Mouse (Mus musculus) kidney, postnatal 10 days (tissue): Measurements from ENCODE around the gene Chrdl1.
A peak's percentile ranks its signal among the peaks of the same experiment; 100 is the strongest.

Experiments
- DNase-seq: peaks from one replicate; pipeline ENCODE4 v3.0.0; 2021; ENCODE audit warnings: mixed read lengths

The Chrdl1 gene

DNA sequence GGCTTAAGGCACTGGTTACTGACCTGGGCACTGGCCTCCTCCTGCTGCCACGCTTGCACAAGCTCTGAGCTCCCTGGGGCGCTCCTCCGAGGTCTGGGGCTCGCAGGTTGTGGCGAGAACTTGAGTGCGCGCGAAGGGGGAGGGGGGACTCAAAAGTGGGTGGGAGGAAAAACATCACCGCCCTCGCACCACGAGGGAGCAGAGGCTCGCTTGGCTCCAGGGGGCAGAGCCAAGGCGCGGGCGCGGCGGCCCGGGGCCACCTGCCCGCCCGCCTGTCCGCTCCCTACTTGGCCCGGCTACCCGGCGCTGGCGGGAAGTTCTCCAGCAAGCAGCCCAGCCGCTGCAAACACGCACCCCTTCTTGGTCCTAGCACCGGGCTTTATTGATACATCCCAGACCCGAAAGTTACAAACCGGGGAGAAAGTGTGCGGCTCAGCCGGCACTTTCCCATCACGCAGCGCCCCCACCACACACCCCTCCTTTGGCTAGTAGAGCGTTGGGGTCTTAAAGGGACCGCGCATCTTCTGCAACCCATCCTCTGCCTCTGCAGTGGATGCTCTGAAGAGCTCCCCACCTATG, at the start of gene Chrdl1:
Gene Chrdl1 (minus strand): TSS at position 472 of the 579 bp plus-strand sequence.
- peak; percentile 23 for DNase-seq

DNA sequence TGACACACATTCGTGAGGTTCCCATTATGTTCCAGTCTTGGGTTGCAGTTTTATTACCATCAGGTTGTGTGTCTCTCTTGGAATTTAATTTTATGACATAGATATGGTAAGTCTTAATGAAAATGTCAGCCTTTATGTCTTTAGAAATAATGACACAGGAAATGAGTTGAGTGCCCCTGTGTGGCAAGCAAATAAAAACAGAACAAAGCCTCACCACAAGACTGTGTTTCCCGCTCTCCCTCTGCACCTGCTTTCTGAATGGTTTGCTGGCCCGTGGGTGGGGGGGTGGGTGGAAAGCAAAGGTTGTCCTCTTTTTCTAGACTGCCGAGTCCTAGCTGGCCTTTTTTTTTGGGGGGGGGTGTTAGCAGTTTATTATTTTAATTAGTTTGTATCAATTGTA, 48.6 kb upstream of the Chrdl1 start:
- DNase-seq, result no peak

DNA sequence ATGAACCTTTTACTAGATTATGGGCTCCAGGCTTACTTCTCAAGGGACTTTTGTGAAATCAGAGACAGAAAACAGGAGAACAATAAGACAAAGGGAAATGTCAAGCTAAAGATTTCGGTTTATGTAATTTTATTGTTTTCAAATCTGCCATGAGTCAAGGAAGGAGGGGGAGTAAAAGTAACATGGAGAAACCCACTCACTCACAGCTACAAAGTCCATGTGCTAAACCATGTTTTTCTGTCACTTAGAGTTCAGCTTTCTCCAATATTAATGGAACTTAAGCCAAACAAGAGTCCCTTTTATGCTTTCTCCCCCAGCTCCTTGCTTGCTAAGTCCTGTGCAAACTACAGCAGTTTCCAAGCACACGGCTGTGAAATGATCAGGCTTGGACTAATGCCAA, 10.5 kb upstream of the Chrdl1 start:
- no peak for DNase-seq

DNA sequence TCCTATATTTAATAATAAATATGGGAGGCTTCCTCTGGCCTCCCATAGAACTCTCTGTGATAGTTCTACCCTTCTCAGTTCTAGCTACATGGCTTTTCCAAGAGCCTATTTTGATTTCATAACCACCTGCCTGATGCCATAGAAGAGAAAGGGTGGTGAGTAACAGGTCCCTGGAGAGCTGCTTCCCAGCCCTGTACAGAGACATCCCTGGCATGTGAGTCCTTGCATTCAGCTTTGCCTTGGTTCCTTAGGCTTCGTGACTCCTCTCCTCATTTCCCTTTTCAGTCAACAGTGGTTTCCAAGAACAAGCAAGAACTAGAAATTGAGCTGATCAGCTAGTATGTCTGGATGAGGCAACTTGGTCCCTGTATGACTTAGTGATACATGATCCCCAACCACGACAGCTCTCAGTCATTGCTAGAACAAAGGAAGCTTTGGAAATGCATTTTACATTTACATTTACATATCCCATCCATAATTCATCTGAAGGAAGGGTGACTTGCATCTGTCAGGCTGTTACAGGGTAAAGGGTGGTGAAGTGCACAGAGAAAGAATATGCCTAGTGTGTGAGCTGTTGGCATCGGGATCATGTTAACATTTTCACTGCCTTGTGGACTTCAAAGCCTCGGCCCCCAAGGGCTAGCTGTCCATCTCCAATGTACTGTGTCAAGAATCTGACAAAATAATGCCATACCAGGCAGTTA, 27.7 kb downstream of the Chrdl1 start:
- DNase-seq, result no peak

DNA sequence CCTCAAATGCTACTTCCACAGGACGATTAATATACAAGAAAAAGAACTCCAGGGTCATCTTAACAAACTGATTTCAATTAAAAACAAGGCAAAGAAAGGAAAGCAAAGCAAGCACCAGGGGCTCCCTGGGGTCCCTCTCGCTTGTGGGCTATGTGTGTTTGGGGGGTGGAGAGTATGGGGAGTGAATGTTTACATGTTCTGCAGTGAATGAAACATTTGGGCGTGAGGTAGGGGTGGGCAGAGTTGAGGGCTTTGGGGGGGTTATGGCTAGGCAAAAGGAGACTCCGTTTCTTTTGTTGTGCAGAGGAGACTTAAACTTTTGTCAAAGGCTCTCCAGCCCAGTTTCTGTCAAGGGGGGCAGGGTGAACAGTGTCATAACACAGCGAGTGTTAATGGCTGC, 46.8 kb downstream of the Chrdl1 start:
- DNase-seq, result no peak

DNA sequence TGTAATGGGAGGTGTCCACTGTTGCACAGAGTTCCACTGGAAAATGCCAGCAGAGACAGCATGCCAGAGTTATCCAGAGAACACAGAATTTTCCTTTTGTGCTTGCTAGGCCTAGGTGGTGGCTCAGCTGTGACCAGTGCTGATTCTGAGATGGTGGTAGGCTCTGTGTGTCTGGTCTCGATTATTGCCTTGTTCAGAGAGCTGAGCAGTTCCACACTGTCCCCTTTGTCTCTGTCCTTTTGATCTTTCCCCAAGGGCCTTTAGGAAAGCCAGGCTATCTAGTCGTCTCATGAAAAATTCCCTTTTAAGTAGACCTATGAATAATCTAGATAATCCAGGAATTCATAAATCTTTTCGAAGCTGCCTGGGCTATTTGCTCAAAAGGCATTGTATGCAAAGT, 47.3 kb downstream of the Chrdl1 start:
- no peak for DNase-seq

DNA sequence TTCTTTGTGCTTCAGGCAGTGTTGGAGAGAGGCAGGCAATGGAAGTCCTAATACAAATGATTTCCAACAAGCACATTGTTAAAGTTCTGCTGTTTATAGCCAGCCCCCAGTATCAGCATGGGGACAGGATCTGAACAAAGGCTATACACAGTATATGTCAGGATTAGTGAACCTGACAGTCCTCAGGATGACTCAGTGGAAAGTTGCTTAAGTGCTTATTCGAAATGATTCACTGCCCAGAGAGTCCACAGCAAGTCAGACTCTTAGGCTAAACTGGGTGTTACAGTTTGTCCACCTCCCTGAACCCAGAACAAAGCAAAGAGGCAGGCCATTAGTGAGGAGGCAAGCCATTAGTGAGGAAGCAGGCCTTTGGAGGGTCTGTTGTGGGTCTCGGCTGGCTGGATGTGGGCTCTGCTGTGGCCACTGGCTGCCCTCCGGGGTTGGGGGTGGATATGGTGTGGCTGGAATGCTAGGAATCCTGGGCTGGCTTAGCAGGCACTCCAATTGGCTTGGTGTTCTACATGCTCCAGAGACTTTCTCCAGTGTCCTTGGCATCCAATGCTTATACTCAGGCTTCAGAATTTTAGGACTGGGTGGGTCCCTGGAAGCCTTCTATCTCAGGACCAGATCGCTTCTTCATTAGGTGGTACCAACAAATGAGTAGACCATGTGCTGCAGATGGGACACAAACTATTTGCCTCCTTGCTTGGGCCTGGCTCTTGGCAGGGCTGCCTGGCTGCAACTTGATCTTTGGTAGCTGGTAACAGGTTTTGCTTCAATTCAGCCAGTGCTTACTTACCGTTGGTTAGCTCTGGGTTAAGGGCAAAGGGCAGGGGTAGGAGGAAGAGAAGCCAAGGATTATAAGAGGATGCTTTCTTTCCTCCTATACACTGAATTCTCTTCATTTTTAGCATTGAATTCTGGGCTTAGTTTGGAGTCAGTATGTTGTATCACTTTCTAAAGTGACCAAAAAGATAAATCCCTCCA, 49.3 kb downstream of the Chrdl1 start:
- peak; percentile 44 for DNase-seq

DNA sequence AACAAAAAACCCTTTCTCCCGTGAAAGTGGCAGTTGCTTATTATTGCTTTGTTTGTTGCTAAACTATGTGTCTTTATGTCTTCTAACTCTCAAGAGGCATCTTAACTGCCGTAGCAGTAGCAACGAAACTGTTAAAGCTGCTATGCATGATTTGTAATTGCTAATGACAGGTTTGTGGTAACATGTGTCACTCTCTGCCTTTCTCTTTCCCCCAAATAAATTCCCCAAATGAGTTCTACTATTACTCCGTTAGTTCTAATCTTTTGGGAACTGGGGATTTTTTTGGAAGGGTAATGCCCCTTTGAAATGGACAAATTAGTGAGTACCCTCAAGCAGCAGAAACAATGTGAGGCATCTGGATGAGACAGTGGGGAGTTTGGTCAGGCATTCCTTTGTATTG, 55.9 kb downstream of the Chrdl1 start:
- no peak for DNase-seq

DNA sequence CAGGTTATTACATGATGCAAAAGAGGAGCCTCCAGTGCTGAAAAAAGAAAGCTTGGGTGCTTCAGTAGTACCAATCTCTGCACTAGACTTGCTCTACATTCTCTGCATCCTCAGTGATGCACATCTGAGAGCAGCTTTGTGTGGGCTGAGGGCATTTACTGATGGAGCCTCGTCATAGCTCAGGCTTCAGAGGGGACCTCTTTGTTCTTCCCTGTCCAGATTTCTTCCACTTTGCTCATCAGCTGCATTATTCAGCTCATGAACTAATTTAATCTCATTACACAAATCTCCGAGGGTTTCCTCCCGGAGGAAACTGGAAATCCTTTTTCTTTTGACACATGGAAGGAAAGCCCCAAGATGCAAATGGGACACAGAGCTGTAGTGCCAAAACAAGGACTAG, 56.5 kb downstream of the Chrdl1 start:
- no peak for DNase-seq

DNA sequence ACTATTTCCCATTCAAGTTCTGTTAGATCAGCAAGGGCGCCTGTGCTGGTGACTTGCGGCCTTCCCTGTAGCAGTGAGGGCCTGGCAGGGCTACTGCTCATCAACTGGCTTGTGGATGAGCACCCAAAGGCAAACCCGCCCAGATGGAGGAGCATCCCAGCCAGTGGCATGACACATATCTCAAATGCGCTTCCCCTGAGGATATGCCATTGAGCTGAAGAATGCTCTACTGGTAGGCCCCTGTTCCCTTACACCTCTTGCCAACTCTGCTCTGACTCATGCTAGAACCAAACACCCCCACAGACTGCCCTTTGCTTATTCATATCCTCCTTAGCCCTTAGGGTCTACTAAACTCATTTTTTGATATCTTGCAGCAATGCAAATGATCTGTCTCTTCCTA, 57.4 kb downstream of the Chrdl1 start:
- DNase-seq, result no peak

DNA sequence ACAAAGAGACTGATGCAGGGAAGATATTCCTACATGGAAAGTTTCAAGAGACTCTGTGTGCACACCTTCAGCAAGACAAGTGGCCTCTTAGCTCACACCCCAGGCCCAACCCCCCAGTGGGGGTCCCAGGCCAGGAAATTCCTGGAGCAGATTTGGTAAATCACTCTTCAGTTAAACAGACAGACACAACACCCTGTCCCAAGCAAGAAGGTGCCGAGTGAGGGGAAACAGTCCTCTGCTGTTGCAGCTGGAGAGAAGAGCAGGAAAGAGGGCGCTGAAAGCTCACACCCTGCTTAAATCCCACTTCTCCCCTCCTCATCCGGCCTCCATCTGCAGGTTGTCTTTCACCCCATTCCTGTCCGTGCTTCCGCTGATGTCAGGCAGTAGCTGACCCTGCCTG, 58.2 kb downstream of the Chrdl1 start:
- no peak for DNase-seq

DNA sequence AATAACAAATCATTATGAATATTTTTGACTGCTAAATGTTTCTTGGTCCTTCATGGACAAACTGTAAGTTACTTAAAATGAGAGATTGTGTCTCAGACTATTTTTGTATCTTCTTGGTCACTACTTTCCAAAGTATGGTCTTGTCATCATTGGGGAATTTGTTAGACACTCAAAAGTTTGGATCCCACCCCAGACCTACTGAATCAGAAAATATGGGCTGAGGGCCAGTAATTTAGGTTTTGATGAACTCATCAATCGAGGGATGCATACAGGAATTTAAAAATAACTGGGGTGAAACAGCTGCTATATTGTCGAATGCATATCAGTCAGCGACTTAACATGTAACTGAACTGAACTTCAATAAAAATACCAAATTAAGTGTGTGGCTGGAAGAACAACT, 80.9 kb downstream of the Chrdl1 start:
- DNase-seq, result no peak

DNA sequence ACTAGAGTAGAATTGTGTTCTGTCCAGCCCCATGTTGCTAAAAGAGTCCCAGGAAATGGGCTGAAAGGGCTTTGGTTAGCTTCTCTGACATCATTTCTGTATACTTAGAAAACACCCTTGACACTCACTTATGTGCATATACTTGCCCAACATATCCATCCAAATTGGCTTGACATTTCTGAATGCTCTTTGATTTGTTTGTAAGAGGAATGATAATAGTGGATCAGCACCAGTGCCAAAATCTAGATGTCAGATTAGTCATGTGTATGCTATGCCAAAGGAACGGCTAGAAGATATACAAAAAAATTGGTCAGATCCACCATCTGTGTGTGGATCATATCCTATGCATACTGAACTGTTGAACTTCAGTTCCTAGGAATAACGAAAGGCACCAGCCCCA, 99.3 kb downstream of the Chrdl1 start:
- no peak for DNase-seq

DNA sequence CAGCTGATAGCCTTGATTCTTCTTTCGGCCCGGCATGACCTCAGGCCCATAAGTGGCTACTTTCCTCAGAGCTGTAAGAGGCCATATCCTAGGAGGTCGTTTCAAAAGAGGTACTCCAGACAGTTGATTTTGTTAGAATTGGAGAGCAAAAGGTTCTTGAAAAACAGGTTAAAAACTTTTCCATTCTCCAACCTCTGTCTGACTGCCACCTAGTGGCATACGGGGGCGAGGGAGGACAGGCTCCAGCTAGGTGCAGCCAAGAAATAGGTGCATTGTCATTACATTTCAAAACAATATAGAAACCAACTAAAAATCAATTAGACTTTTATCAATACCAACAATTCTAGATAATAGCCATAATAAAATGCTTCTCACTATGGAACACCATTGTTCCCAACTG, 118.9 kb downstream of the Chrdl1 start:
- DNase-seq, result peak; percentile 18

DNA sequence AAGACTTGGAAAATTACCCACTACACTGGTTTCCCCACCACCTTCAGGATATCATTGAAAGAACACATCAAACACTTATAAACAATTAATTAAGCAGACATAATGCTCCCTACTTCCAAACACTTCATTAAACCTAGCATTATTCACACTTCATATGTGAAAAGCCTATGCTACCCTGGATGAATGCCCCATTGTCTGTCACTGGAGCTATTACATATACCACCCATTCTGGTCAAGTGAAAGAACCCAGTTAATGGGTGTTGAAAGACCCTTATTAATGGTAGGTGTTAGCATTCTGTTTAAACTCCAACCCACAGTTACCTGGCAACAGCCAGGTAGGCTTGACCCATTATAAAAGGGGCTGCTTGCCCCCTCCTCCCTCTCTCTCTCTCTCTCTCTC, 143.4 kb downstream of the Chrdl1 start:
- DNase-seq, result no peak
